Mouse (Mus musculus) layer of hippocampus, adult 9-11 months (tissue): ENCODE results near the gene Tmco5.
A peak's percentile ranks its signal among the peaks of the same experiment; 100 is the strongest.
"Not testable (repeated sequence)": the region's sequence is repeated elsewhere in the genome, so short reads cannot be mapped to it uniquely, and the experiment has no call there.

ENCODE experiments used
- DNase-seq: peaks from one replicate; pipeline ENCODE4 v3.0.0; 2022

The Tmco5 gene

GRCm38 (mm10) chr2:116923684-116924083 lies 45.2 kb downstream of the Tmco5 start:
- DNase-seq, result peak; percentile 47

GRCm38 (mm10) chr2:116924292-116924691 lies 45.8 kb downstream of the Tmco5 start:
- DNase-seq, result no peak

DNA sequence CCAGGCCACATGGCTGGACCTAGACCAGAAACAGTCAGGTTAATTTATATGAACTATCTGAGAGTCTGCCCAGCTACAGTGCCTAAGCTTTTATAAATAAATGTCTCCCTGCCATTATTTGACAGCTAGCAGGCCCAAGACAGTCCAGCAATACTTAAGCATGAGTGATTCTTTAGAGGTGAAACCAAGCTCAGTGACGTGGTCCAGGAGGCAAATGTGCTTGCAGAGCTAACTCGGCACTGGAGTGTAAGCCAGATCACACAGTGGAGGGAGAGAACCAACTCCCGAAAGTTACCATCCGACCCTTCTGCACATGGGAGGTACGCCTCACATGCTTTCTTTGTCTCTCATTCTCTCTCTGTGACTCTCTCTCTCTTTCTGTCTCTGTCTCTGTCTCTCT lies 46.7 kb downstream of the Tmco5 start:
- DNase-seq, result no peak

DNA sequence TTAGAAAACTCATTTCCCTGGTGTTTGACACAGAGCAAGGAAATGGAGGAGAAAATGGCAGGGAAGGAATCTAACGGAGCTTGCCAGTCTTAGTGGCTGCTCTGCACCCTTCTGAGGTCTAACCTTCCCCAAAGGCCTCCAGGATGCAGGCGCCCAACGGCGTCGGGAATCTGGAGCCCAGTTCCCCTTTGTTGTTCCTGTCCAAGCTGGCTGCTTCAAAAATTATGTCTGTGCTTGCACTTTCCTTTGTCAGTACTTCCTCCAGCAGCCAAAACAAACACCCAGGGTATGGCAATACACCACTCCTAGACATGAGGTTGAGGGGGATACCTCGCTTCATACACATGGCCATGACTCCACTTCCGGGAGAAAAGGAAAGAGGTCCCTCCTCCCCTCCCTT lies 53.7 kb downstream of the Tmco5 start:
- DNase-seq, result peak; percentile 36

DNA sequence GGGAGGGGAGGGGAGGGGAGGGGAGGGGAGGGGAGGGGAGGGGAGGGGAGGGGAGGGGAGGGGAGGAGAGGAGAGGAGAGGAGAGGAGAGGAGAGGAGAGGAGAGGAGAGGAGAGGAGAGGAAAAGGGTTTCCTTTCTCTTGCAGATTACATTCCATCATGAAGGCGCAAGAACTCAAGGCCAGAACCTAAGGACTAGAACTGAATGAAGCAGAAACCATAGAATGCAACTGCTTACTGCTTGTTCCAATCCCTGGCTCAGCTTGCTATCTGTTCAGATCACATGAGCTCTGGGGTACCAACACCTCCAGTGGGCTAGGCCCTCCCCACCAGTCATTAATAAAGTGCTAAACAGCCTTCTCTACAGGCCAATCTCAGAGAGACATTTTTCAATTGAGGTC lies 55.7 kb downstream of the Tmco5 start:
- not testable (repeated sequence) for DNase-seq

- DNase-seq, result no peak
Observed at GRCm38 (mm10) chr2:116934776-116935175, 56.3 kb downstream of the Tmco5 start.

GRCm38 (mm10) chr2:116936371-116936770 lies 57.9 kb downstream of the Tmco5 start:
- DNase-seq, result no peak

DNA sequence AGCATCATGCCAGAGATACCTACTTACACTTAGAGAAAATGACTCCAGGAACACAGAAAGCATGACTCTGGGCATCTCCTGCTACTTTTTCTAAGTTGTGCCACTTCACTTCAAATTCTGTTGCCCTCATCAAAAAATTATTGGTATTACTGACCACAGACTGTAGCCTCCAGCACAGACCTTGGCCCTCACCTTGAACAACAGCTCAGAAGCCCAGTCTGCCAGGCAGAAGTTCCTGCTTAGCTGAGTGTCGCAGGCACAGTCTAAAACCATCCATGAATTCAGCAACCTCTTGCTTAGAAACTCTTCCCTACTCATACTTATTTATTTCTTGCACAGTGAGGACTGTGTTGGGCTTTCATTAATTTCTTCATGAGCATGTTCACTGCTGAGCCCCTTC lies 58.7 kb downstream of the Tmco5 start:
- DNase-seq, result no peak

DNA sequence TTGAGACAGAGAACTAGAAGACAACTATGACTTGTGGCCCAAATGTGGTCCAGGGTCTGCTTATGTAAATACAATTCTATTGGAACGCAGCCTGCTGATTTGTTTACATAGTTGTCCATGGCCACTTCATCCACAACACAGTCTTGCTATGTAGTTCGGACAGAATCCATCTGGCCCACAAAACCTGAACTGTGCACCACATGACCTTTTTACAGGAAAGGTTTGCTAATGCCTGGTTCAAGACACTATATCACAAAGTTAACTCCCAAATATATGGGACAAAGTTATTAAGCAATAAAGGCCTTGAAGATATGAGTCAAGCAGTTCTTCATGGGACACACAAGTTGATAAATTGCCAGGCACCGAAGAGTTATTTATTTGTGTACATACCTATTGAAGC lies 63.3 kb downstream of the Tmco5 start:
- no peak for DNase-seq
